Mouse (Mus musculus) testis, adult 2 months (tissue): ENCODE results near the gene Sirt7. TPM values are rescaled to one million over a fixed set of nuclear protein-coding genes. Genes with fewer than 3 reads are reported as not detected.

Experiments
- H3K27ac ChIP-seq: fragments of 200-500 bp; 2 replicates; pipeline ENCODE4 v1.5.1; 2012; ENCODE audit warnings: low read depth, low read length; ENCODE audit not compliant: control insufficient read depth, insufficient read depth
- H3K27me3 ChIP-seq: fragments of 200-500 bp; 2 replicates; pipeline ENCODE4 v1.6.1; 2012; ENCODE audit warnings: mild to moderate bottlenecking, low read length, moderate library complexity; ENCODE audit not compliant: control insufficient read depth, insufficient read depth
- H3K36me3 ChIP-seq: fragments of 200-500 bp; 2 replicates; pipeline ENCODE4 v1.6.1; 2012; ENCODE audit warnings: mild to moderate bottlenecking, low read length; ENCODE audit not compliant: control insufficient read depth, insufficient read depth
- H3K4me1 ChIP-seq: fragments of 200-500 bp; 2 replicates; pipeline ENCODE4 v1.6.1; 2012; ENCODE audit warnings: low read length; ENCODE audit not compliant: control insufficient read depth, insufficient read depth
- H3K4me3 ChIP-seq: fragments of 200-500 bp; 2 replicates; pipeline ENCODE4 v1.5.1; 2012; ENCODE audit warnings: low read depth, mild to moderate bottlenecking, low read length, moderate library complexity, mixed read lengths; ENCODE audit not compliant: control insufficient read depth
- CTCF ChIP-seq: fragments of 200-500 bp; IDR thresholded peaks from 2 replicates; pipeline ENCODE4 v1.5.1; 2012; ENCODE audit warnings: low read depth, mild to moderate bottlenecking, inconsistent platforms, low read length, moderate library complexity; ENCODE audit not compliant: control insufficient read depth, insufficient read depth, insufficient replicate concordance
- POLR2A ChIP-seq: fragments of 200-500 bp; IDR thresholded peaks from 2 replicates; pipeline ENCODE4 v1.6.1; 2012; ENCODE audit warnings: low read depth, mild to moderate bottlenecking, inconsistent platforms, low read length, moderate library complexity; ENCODE audit not compliant: control insufficient read depth
- polyA plus RNA-seq: library from polyadenylated mRNA; depleted of rRNA; stranded (reverse); fragments of >200 nt; gene quantifications from 2 replicates; pipeline ENCODE4 v1.2.3, GENCODE M21; 2012; rRNA removed

Gene Sirt7
- 22.3 and 23.9 TPM in 2 replicates for polyA plus RNA-seq

- Histone ChIP-seq H3K36me3 (no peaks in the 10 kb centered on the region), H3K27ac (peak within 1 kb of the TSS; percentile 21; the same call in 1 of the 2 replicates), H3K4me3 (peak within 1 kb of the TSS; percentile 82), H3K4me1 (peaks cover 8% of the 10 kb centered on the region), H3K27me3 (no peaks in the 10 kb centered on the region)
- TF ChIP-seq POLR2A (no peak), CTCF (no peak)
Measured at GRCm38 (mm10) chr11:120625152-120625775, at the start of gene Sirt7. Gene Sirt7, minus strand, starts transcription at chr11:120625240.

- H3K27ac ChIP-seq: peak overlapping the region; percentile 78
- no peaks in the 10 kb centered on the region for H3K36me3 ChIP-seq
- H3K27me3 ChIP-seq: no peaks in the 10 kb centered on the region
- TF ChIP-seq POLR2A (no peak), CTCF (no peak)
- H3K4me3 ChIP-seq: peak overlapping the region; percentile 88
- H3K4me1 ChIP-seq: peaks cover 7% of the 10 kb centered on the region
Measured at GRCm38 (mm10) chr11:120673594-120674122, 48.6 kb upstream of the Sirt7 start.

GRCm38 (mm10) chr11:120672687-120673593 lies 47.9 kb upstream of the Sirt7 start, which contains the start of gene Aspscr1:
Gene Aspscr1, plus strand, starts transcription at chr11:120672973.
- TF ChIP-seq POLR2A (peak; percentile 62), CTCF (no peak)

GRCm38 (mm10) chr11:120666617-120667016 lies 41.6 kb upstream of the Sirt7 start:
- no peak overlapping the region for H3K4me3 ChIP-seq
- no peaks in the 10 kb centered on the region for H3K27me3 ChIP-seq
- no peak for TF ChIP-seq POLR2A
- no peak for TF ChIP-seq CTCF
- H3K4me1 ChIP-seq: no peaks in the 10 kb centered on the region
- H3K27ac ChIP-seq: no peak overlapping the region
- H3K36me3 ChIP-seq: no peaks in the 10 kb centered on the region

More at GRCm38 (mm10) chr11:120672687-120673593, 47.9 kb upstream of the Sirt7 start, which contains the start of gene Aspscr1:
- Histone ChIP-seq H3K4me1 (peaks cover 7% of the 10 kb centered on the region), H3K27ac (peak within 1 kb of the TSS; percentile 92), H3K36me3 (no peaks in the 10 kb centered on the region), H3K4me3 (peak within 1 kb of the TSS; percentile 88), H3K27me3 (no peaks in the 10 kb centered on the region)

GRCm38 (mm10) chr11:120665406-120665805 lies 40.4 kb upstream of the Sirt7 start:
- Histone ChIP-seq H3K4me3 (no peak overlapping the region), H3K27me3 (no peaks in the 10 kb centered on the region; the same call in 1 of the 2 replicates), H3K36me3 (no peaks in the 10 kb centered on the region), H3K27ac (no peak overlapping the region), H3K4me1 (peaks cover 4% of the 10 kb centered on the region)
- TF ChIP-seq POLR2A: no peak
- no peak for TF ChIP-seq CTCF

- Histone ChIP-seq H3K4me1 (peaks cover 13% of the 10 kb centered on the region), H3K4me3 (no peak overlapping the region), H3K36me3 (no peaks in the 10 kb centered on the region), H3K27me3 (no peaks in the 10 kb centered on the region; the same call in 1 of the 2 replicates), H3K27ac (no peak overlapping the region)
- TF ChIP-seq POLR2A: no peak
- no peak for TF ChIP-seq CTCF
Measured at GRCm38 (mm10) chr11:120663714-120664113, 38.7 kb upstream of the Sirt7 start.

- H3K27me3 ChIP-seq: no peaks in the 10 kb centered on the region; the same call in 1 of the 2 replicates
- H3K4me1 ChIP-seq: peaks cover 13% of the 10 kb centered on the region
- no peaks in the 10 kb centered on the region for H3K36me3 ChIP-seq
- H3K4me3 ChIP-seq: no peak overlapping the region
- H3K27ac ChIP-seq: no peak overlapping the region
- TF ChIP-seq CTCF: no peak
- no peak for TF ChIP-seq POLR2A
Measured at GRCm38 (mm10) chr11:120662759-120663158, 37.7 kb upstream of the Sirt7 start.
